Mouse (Mus musculus) thymus, postnatal 25 days (tissue): ENCODE measurements around the gene Cdh13.

Experiments
- DNase-seq: peaks from one replicate; pipeline ENCODE4 v3.0.0; 2022

The Cdh13 gene

GRCm38 (mm10) chr8:118587981-118588380 lies 304.4 kb downstream of the Cdh13 start:
- DNase-seq, result no peak

GRCm38 (mm10) chr8:118596816-118597215 lies 313.3 kb downstream of the Cdh13 start:
- DNase-seq, result no peak

- DNase-seq, result no peak
Measured at GRCm38 (mm10) chr8:118601376-118601775, 317.8 kb downstream of the Cdh13 start.

- no peak for DNase-seq
Measured at GRCm38 (mm10) chr8:118602074-118602473, 318.5 kb downstream of the Cdh13 start.

- no peak for DNase-seq
Measured at GRCm38 (mm10) chr8:118611551-118611950, 328.0 kb downstream of the Cdh13 start.

- no peak for DNase-seq
Measured at GRCm38 (mm10) chr8:118618195-118618594, 334.7 kb downstream of the Cdh13 start.

GRCm38 (mm10) chr8:118626425-118626824 lies 342.9 kb downstream of the Cdh13 start:
- DNase-seq, result no peak

GRCm38 (mm10) chr8:118627737-118628136 lies 344.2 kb downstream of the Cdh13 start:
- DNase-seq, result no peak

GRCm38 (mm10) chr8:118628702-118629101 lies 345.2 kb downstream of the Cdh13 start:
- DNase-seq, result no peak

GRCm38 (mm10) chr8:118635296-118636060 lies 351.9 kb downstream of the Cdh13 start:
- no peak for DNase-seq

GRCm38 (mm10) chr8:118639606-118640005 lies 356.1 kb downstream of the Cdh13 start:
- no peak for DNase-seq

GRCm38 (mm10) chr8:118641799-118642198 lies 358.3 kb downstream of the Cdh13 start:
- DNase-seq, result no peak

- DNase-seq, result no peak
Measured at GRCm38 (mm10) chr8:118648801-118649537, 365.4 kb downstream of the Cdh13 start.

GRCm38 (mm10) chr8:118649981-118650380 lies 366.4 kb downstream of the Cdh13 start:
- no peak for DNase-seq

GRCm38 (mm10) chr8:118662001-118662829 lies 378.7 kb downstream of the Cdh13 start:
- DNase-seq, result no peak

GRCm38 (mm10) chr8:118665081-118665480 lies 381.5 kb downstream of the Cdh13 start:
- DNase-seq, result no peak

GRCm38 (mm10) chr8:118667736-118668135 lies 384.2 kb downstream of the Cdh13 start:
- DNase-seq, result no peak

GRCm38 (mm10) chr8:118676233-118676632 lies 392.7 kb downstream of the Cdh13 start:
- no peak for DNase-seq

GRCm38 (mm10) chr8:118679347-118679746 lies 395.8 kb downstream of the Cdh13 start:
- no peak for DNase-seq

- DNase-seq, result no peak
Measured at GRCm38 (mm10) chr8:118683386-118683785, 399.9 kb downstream of the Cdh13 start.

- no peak for DNase-seq
Measured at GRCm38 (mm10) chr8:118685863-118686262, 402.3 kb downstream of the Cdh13 start.

GRCm38 (mm10) chr8:118689849-118690248 lies 406.3 kb downstream of the Cdh13 start:
- no peak for DNase-seq

- no peak for DNase-seq
Measured at GRCm38 (mm10) chr8:118701312-118701880, 417.9 kb downstream of the Cdh13 start.
